Mouse (Mus musculus): Measurements from ENCODE around the gene Rab20. TPM values are rescaled to one million over a fixed set of nuclear protein-coding genes. Genes with fewer than 3 reads are reported as not detected.

Rab20 gene
- 2.0 and 9.9 TPM in 2 replicates for polyA plus RNA-seq (2021; fragmentation: Nextera tagmentation)
- long read RNA-seq, experiment 1, transcript Rab20-201 (2 exons, 1,392 nt): major isoform, 5 of 5 reads
- long read RNA-seq, experiment 1, partial matches to known transcripts: 0 of 5 reads
- long read RNA-seq, experiment 1, other reads (novel, unspliced or antisense): 0 of 5 reads
- long read RNA-seq, experiment 2, partial matches to known transcripts: 0 of 4 reads
- long read RNA-seq, experiment 2, other reads (novel, unspliced or antisense): 0 of 4 reads

DNA sequence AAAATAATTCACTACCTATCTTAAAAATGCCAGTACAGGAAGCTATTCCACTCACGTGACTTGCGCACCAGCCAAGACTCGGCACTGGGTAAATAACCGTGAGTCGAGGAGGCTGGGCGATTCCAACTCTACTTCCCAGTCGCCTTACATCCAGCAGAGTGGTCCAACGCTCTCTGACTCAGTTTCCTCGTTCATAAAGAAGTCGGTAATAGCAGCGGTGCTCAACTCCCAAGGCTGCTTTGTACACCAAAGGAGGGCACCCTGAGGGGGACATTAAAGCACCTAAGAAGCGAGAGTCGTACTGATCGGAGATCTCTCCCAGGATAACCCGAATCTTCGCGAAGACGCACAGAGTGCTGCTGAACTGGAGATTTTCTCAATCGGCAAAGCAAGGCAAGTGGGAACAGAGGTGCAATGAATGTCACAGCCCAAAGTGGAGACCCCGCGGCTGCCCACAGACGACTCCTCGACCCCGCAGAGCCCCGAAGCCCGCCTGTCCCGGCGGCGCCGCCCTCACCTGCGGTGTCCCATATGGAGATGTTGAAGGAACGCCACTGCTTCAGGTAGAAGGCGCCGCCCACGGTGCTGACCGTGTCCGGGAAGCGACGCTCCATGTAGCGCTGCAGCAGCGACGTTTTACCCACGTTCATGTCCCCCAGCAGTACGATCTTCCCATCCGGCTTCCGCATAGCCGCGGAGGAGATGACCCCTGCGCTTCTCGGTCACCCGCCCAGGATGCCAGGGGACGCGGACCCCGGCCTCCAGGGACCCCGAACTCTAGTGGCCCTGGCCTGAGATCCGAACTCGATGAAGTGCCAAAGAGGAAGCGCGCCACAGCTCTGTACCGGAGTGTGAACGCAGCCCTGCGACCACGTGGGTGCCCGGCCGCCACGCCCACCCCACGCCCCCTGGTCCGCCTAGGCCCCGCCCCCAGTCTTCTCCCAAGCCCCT lies at the start of gene Rab20:
Gene Rab20 (minus strand): TSS at position 900 of the 951 bp plus-strand sequence.

GRCm38 (mm10) chr8:11497017-11497990 lies 18.8 kb upstream of the Rab20 start, which contains the start of gene Naxd:
Naxd (plus strand) TSS chr8:11497506.

Other genes starting within 250 kb of the Rab20 start
- gene Col4a2, start 165.9 kb downstream of the Rab20 start, polyA plus RNA-seq (2021; fragmentation: Nextera tagmentation): 1.5 and 1.7 TPM in 2 replicates
- gene Col4a1, start 165.9 kb downstream of the Rab20 start, polyA plus RNA-seq (2021; fragmentation: Nextera tagmentation): 2.0 and 2.7 TPM in 2 replicates
- 157 and 167 TPM in 2 replicates for gene Naxd, start 18.8 kb upstream of the Rab20 start, polyA plus RNA-seq (2021; fragmentation: Nextera tagmentation)
- 21.7 and 23.9 TPM in 2 replicates for gene Cars2, start 72.1 kb upstream of the Rab20 start, polyA plus RNA-seq (2021; fragmentation: Nextera tagmentation)
- 24.3 and 25.1 TPM in 2 replicates for gene Ing1, start 76.9 kb upstream of the Rab20 start, polyA plus RNA-seq (2021; fragmentation: Nextera tagmentation)
- 11.6 and 12.6 TPM in 2 replicates for gene Ankrd10, start 157.0 kb upstream of the Rab20 start, polyA plus RNA-seq (2021; fragmentation: Nextera tagmentation)
- not detected in 2 replicates for gene 1700016D06Rik, start 222.4 kb upstream of the Rab20 start, polyA plus RNA-seq (2021; fragmentation: Nextera tagmentation)
- gene Arhgef7, start 249.0 kb upstream of the Rab20 start, polyA plus RNA-seq (2021; fragmentation: Nextera tagmentation): 20.9 and 22.4 TPM in 2 replicates